16 mouse cellular contexts compared by ENCODE assay signal in the genomic region with DNA sequence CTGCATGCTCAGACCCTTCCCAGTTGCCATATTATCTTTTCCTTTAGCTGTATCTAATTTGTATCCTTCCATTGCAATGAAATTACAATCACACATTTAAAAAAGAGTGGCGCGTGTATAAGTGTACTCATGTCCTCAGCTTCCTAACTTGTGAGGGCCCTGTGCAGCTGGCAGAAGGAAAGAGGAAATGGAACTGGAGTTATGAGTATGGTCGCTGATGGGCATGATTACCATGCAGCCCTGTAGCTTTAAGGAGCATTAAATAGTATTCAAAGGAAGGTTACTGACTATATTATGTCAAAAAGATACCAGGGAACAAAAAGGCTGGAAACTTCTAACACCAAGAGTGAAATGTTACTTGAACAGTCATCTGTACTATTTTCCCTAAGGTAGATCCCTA.
DNase-seq lines count a peak whose midpoint lies in the region; TF ChIP-seq lines count a peak whose summit lies in the region.
"Had no signal": no experiment of that assay in that cellular context is flagged by ENCODE, and none has a peak within 500 bp of the region (broad histone marks: within the 10 kb centered on the region; RNA-seq: fewer than 3 reads in every experiment).

No protein-coding gene starts in this region.

- no peak overlapping the region for H3K27ac ChIP-seq in CH12.LX (ENCODE audit: insufficient read depth, low read depth)

- no peaks in the 10 kb centered on the region for H3K27me3 ChIP-seq in CH12.LX (replicated peaks)

- no peaks in the 10 kb centered on the region for H3K9me3 ChIP-seq in CH12.LX (replicated peaks; ENCODE audit: low read length)

- no peaks in the 10 kb centered on the region for H3K36me3 ChIP-seq in CH12.LX (replicated peaks in 1 of 2; ENCODE audit: control insufficient read depth in 1 of 2, insufficient read depth in 1 of 2, low read length in 1 of 2)
- H3K36me3 ChIP-seq: G1E had no signal

- H3K4me2 ChIP-seq in CH12.LX (ENCODE audit: insufficient read depth, low read depth, poor library complexity, severe bottlenecking), result no peak overlapping the region

- H3K9ac ChIP-seq in CH12.LX (ENCODE audit: insufficient read depth, low read depth), result no peak overlapping the region

- no peak overlapping the region for H3K4me3 ChIP-seq in CH12.LX (replicated peaks in 1 of 3; ENCODE audit: low read depth in 2 of 3, low read length in 2 of 3, poor library complexity in 1 of 3)

- in situ Hi-C loops in CH12.LX (cut with MboI; ENCODE audit: low pct_ligation_motif_present, low pct_unique_long_range_greater_than_20kb, low sequenced_read_pairs), result loop anchor here (25.0 kb wide), 1 partner anchor 588 kb away; no protein-coding TSS in a partner anchor

- no peak for TF ChIP-seq RAD21 in CH12.LX (IDR thresholded peaks at IDR 0.05; ENCODE audit: low read depth, low read length)

- H3K79me2 ChIP-seq in CH12.LX (replicated peaks; ENCODE audit: control insufficient read depth, extremely low read depth, insufficient read depth, poor library complexity, severe bottlenecking), result no peaks in the 10 kb centered on the region

- peaks cover 8 to 46% of the 10 kb centered on the region in 2 experiments for H3K4me1 ChIP-seq in CH12.LX (ENCODE audit: control insufficient read depth in 1 of 2, insufficient read depth in 2 of 2)

- TF ChIP-seq EP300 in CH12.LX (IDR thresholded peaks at IDR 0.05; ENCODE audit: low read length), result peak; percentile 89

- DNase-seq in heart, adult 11 months, result peak; percentile 41
- DNase-seq in heart, adult 9 months (ENCODE audit: low spot score in 2 of 2), result no peak
- DNase-seq in CH12.LX (ENCODE audit: extremely low read depth), result peak; percentile 36
- no peak for DNase-seq in thymus, postnatal 4 days
- DNase-seq: adrenal gland, adult 2 months; adrenal gland, adult 8-10 months; adrenal gland, postnatal 10 days; adrenal gland, postnatal 14 days; adrenal gland, postnatal 25 days; adrenal gland, postnatal 36 days; B cell, adult 2 months; cerebellum, adult 11 months; cerebellum, adult 11-12 months; cerebellum, adult 18-20 months; cerebellum, adult 2 months had no signal

- dilution Hi-C loops in CH12.LX (cut with MboI; ENCODE audit: extremely low pct_ligation_motif_present, extremely low pct_unique_long_range_greater_than_20kb, low sequenced_read_pairs), result no loop called here

- TF ChIP-seq CTCF in CH12.LX (conservative IDR thresholded peaks at IDR 0.05 in 1 of 2, IDR thresholded peaks at IDR 0.05 in 1 of 2; ENCODE audit: low read depth in 2 of 2, low read length in 2 of 2), result no peak

- no peak for TF ChIP-seq POLR2A in CH12.LX (IDR thresholded peaks at IDR 0.05; ENCODE audit: low read depth, low read length)

TF ChIP-seq in CH12.LX, 34 proteins besides CTCF, POLR2A, EP300 and RAD21:
- no peak for TF ChIP-seq JUN (IDR thresholded peaks at IDR 0.05; ENCODE audit: insufficient read depth, low read depth, low read length)
- peak; percentile 57; the same call in 1 of the 2 replicates for TF ChIP-seq IRF4 (IDR thresholded peaks at IDR 0.05; ENCODE audit: low read depth, low read length)
- TF ChIP-seq JUND (conservative IDR thresholded peaks at IDR 0.05; ENCODE audit: low read depth, low read length), result 0 out of 2 replicates have a peak, but pooled peaks have one; percentile 34
- 0 out of 2 replicates have a peak, but pooled peaks have one; percentile 50 for TF ChIP-seq TCF12 (IDR thresholded peaks at IDR 0.05; ENCODE audit: low read depth, low read length)

Comparison
In these comparisons a context has a peak if more than half of its experiments do, and no peak if none do; other contexts are left out.
1. DNase-seq: peak in heart, adult 11 months (single experiment) and CH12.LX (single experiment); none in heart, adult 9 months (0 of 2) and thymus, postnatal 4 days (single experiment).